Mouse (Mus musculus): ENCODE data around the gene Pcmtd2. TPM values are rescaled to one million over a fixed set of nuclear protein-coding genes. Genes with fewer than 3 reads are reported as not detected.

Gene Pcmtd2
- polyA plus RNA-seq, 1 experiment from 2014 or later = 30.4 TPM

GRCm38 (mm10) chr2:181866931-181867330, 29.3 kb downstream of the Pcmtd2 start:
- peaks cover 5% of the 10 kb centered on the region for H3K4me1 ChIP-seq (replicated peaks)
- H3K36me3 ChIP-seq = peaks cover 9% of the 10 kb centered on the region; the same call in 1 of the 2 replicates
- no peak overlapping the region for H3K4me3 ChIP-seq (replicated peaks)
- 57% methylated on average over 5 of the region's 5 CpGs for WGBS
- H3K9ac ChIP-seq = no peak overlapping the region
- H3K27me3 ChIP-seq (replicated peaks) = no peaks in the 10 kb centered on the region
- ATAC-seq = no peak
- no peaks in the 10 kb centered on the region for H3K9me3 ChIP-seq
- H3K27ac ChIP-seq = no peak overlapping the region
- H3K4me2 ChIP-seq (replicated peaks) = no peak overlapping the region

GRCm38 (mm10) chr2:181871039-181871438, 33.4 kb downstream of the Pcmtd2 start:
- no peaks in the 10 kb centered on the region for H3K4me1 ChIP-seq (replicated peaks)
- WGBS = 96% methylated on average over 2 of the region's 2 CpGs
- H3K36me3 ChIP-seq = peaks cover 9% of the 10 kb centered on the region; the same call in 1 of the 2 replicates

GRCm38 (mm10) chr2:181878903-181879302, 41.2 kb downstream of the Pcmtd2 start:
- H3K9me3 ChIP-seq = no peaks in the 10 kb centered on the region
- ATAC-seq = no peak
- no peaks in the 10 kb centered on the region for H3K27me3 ChIP-seq (replicated peaks)
- H3K4me2 ChIP-seq (replicated peaks) = no peak overlapping the region
- H3K4me1 ChIP-seq (replicated peaks) = no peaks in the 10 kb centered on the region
- H3K36me3 ChIP-seq = no peaks in the 10 kb centered on the region
- no peak overlapping the region for H3K27ac ChIP-seq
- 82% methylated on average over 1 of the region's 1 CpGs for WGBS
- no peak overlapping the region for H3K9ac ChIP-seq
- no peak overlapping the region for H3K4me3 ChIP-seq (replicated peaks)

More at GRCm38 (mm10) chr2:181871039-181871438, 33.4 kb downstream of the Pcmtd2 start:
- Histone ChIP-seq H3K4me2 (replicated peaks) (no peak overlapping the region), H3K9me3 (no peaks in the 10 kb centered on the region), H3K9ac (no peak overlapping the region), H3K27me3 (replicated peaks) (no peaks in the 10 kb centered on the region), H3K4me3 (replicated peaks) (no peak overlapping the region), H3K27ac (no peak overlapping the region)
- ATAC-seq = no peak

GRCm38 (mm10) chr2:181883022-181883749, 45.5 kb downstream of the Pcmtd2 start:
- peak; percentile 89 for ATAC-seq
- H3K27ac ChIP-seq = no peak overlapping the region
- no peaks in the 10 kb centered on the region for H3K36me3 ChIP-seq
- no peaks in the 10 kb centered on the region for H3K27me3 ChIP-seq (replicated peaks)
- no peaks in the 10 kb centered on the region for H3K9me3 ChIP-seq
- H3K4me1 ChIP-seq (replicated peaks) = no peaks in the 10 kb centered on the region
- H3K9ac ChIP-seq = no peak overlapping the region
- 51% methylated on average over 3 of the region's 3 CpGs for WGBS
- H3K4me3 ChIP-seq (replicated peaks) = no peak overlapping the region
- H3K4me2 ChIP-seq (replicated peaks) = no peak overlapping the region

Other genes with a start within 250 kb of the Pcmtd2 start
- gene Prpf6, start 246.0 kb upstream of the Pcmtd2 start, polyA plus RNA-seq (2015; fragmentation: Nextera tagmentation; extraction: Ambion mirVana) = 50.5 and 51.9 TPM in 2 replicates
- 32.0 and 34.2 TPM in 2 replicates for gene Zfp512b, start 245.1 kb upstream of the Pcmtd2 start, polyA plus RNA-seq (2015; fragmentation: Nextera tagmentation; extraction: Ambion mirVana)
- 22.3 and 22.7 TPM in 2 replicates for gene Samd10, start 238.6 kb upstream of the Pcmtd2 start, polyA plus RNA-seq (2015; fragmentation: Nextera tagmentation; extraction: Ambion mirVana)
- gene Gm29797, start 180.8 kb upstream of the Pcmtd2 start, polyA plus RNA-seq (2015; fragmentation: Nextera tagmentation; extraction: Ambion mirVana) = 1.3 and 3.1 TPM in 2 replicates
- gene Sox18, start 166.2 kb upstream of the Pcmtd2 start, polyA plus RNA-seq (2015; fragmentation: Nextera tagmentation; extraction: Ambion mirVana) = 28.0 and 29.0 TPM in 2 replicates
- gene Tcea2, start 157.5 kb upstream of the Pcmtd2 start, polyA plus RNA-seq (2015; fragmentation: Nextera tagmentation; extraction: Ambion mirVana) = 14.9 and 15.7 TPM in 2 replicates
- 37.4 and 39.4 TPM in 2 replicates for gene Rgs19, start 143.9 kb upstream of the Pcmtd2 start, polyA plus RNA-seq (2015; fragmentation: Nextera tagmentation; extraction: Ambion mirVana)
- gene Lkaaear1, start 139.4 kb upstream of the Pcmtd2 start, polyA plus RNA-seq (2015; fragmentation: Nextera tagmentation; extraction: Ambion mirVana) = not detected in 2 replicates
- gene Oprl1, start 122.8 kb upstream of the Pcmtd2 start, polyA plus RNA-seq (2015; fragmentation: Nextera tagmentation; extraction: Ambion mirVana) = 1.6 and 1.7 TPM in 2 replicates
- gene Myt1, start 74.5 kb upstream of the Pcmtd2 start, polyA plus RNA-seq (2015; fragmentation: Nextera tagmentation; extraction: Ambion mirVana) = 2.4 and 2.7 TPM in 2 replicates
- 80.6 and 86.0 TPM in 2 replicates for gene Polr3k, start 26.5 kb downstream of the Pcmtd2 start, polyA plus RNA-seq (2015; fragmentation: Nextera tagmentation; extraction: Ambion mirVana)
- gene Gm14496, start 153.3 kb downstream of the Pcmtd2 start, polyA plus RNA-seq (2015; fragmentation: Nextera tagmentation; extraction: Ambion mirVana) = not detected in 2 replicates

All from intestine, embryonic 15.5 days (tissue).